Mouse (Mus musculus) hindbrain, embryonic 15.5 days (tissue): ENCODE results near the gene Dnm2. TPM values are rescaled to one million over a fixed set of nuclear protein-coding genes. Genes with fewer than 3 reads are reported as not detected.
A peak's percentile ranks its signal among the peaks of the same experiment; 100 is the strongest.

Experiments used
- ATAC-seq: fragments of 200-750 bp; cut with Nextera tagmentation; 2 replicates; pipeline ENCODE4 v1.8.0; 2017; ENCODE audit warnings: low read depth, moderate number of reproducible peaks, moderate TSS enrichment; ENCODE audit not compliant: low FRiP score
- H3K27ac ChIP-seq: fragments of 300-500 bp; sonication (generic); replicated peaks from 2 replicates; pipeline ENCODE4 v1.5.1; 2015; ENCODE audit warnings: mild to moderate bottlenecking, inconsistent platforms
- H3K27me3 ChIP-seq: fragments of 300-500 bp; sonication (generic); 2 replicates; pipeline ENCODE4 v1.6.1; 2015; ENCODE audit warnings: control low read depth, inconsistent platforms
- H3K36me3 ChIP-seq: fragments of 300-500 bp; sonication (generic); 2 replicates; pipeline ENCODE4 v1.6.1; 2015; ENCODE audit warnings: control low read depth, inconsistent platforms
- H3K4me1 ChIP-seq: fragments of 300-500 bp; sonication (generic); replicated peaks from 2 replicates; pipeline ENCODE4 v1.6.1; 2015; ENCODE audit warnings: control low read depth, inconsistent platforms
- H3K4me2 ChIP-seq: fragments of 300-500 bp; sonication (generic); 2 replicates; pipeline ENCODE4 v1.6.1; 2015; ENCODE audit warnings: moderate library complexity, mild to moderate bottlenecking, inconsistent platforms
- H3K4me3 ChIP-seq: fragments of 300-500 bp; sonication (generic); 2 replicates; pipeline ENCODE4 v1.5.1; 2015; ENCODE audit warnings: mild to moderate bottlenecking, inconsistent platforms
- H3K9ac ChIP-seq: fragments of 300-500 bp; sonication (generic); 2 replicates; pipeline ENCODE4 v1.6.1; 2015; ENCODE audit warnings: inconsistent platforms
- H3K9me3 ChIP-seq: fragments of 300-500 bp; sonication (generic); 2 replicates; pipeline ENCODE4 v1.6.1; 2016; ENCODE audit warnings: control low read depth, inconsistent platforms
- WGBS: fragments of 180-500 bp; shearing (Covaris S2); methylation state at CpG from one replicate; pipeline ENCODE4 v1.1.7; 2015; 5-methylcytosine and 5-hydroxymethylcytosine counted together
- polyA plus RNA-seq: library from polyadenylated mRNA; unstranded; fragments of >200 nt; fragmentation: Nextera tagmentation; extraction: Ambion mirVana; gene quantifications from 2 replicates; pipeline ENCODE4 v1.2.1, GENCODE M21; 2015

The Dnm2 gene
- 65.0 and 73.1 TPM in 2 replicates for polyA plus RNA-seq

- H3K4me2 ChIP-seq: peak within 1 kb of the TSS; percentile 96
- H3K4me1 ChIP-seq: peaks cover 38% of the 10 kb centered on the region
- no peaks in the 10 kb centered on the region for H3K27me3 ChIP-seq
- H3K36me3 ChIP-seq: peaks cover 13% of the 10 kb centered on the region
- peak within 1 kb of the TSS; percentile 85 for H3K27ac ChIP-seq
- no peaks in the 10 kb centered on the region for H3K9me3 ChIP-seq
- peak within 1 kb of the TSS; percentile 85 for H3K4me3 ChIP-seq
- WGBS: under 1% methylated on average over 81 of the region's 82 CpGs
- peak within 1 kb of the TSS; percentile 76 for H3K9ac ChIP-seq
- peak; percentile 99 for ATAC-seq
Observed at GRCm38 (mm10) chr9:21424631-21425555, at the start of gene Dnm2. TSS of gene Dnm2 (plus strand) at chr9:21424908.

GRCm38 (mm10) chr9:21379195-21379594, 45.5 kb upstream of the Dnm2 start:
- Histone ChIP-seq H3K4me1 (peaks cover 49% of the 10 kb centered on the region), H3K9ac (no peak overlapping the region), H3K9me3 (no peaks in the 10 kb centered on the region), H3K4me2 (no peak overlapping the region), H3K36me3 (0 out of 2 replicates have a peak, but pooled peaks cover 3% of the 10 kb centered on the region), H3K4me3 (no peak overlapping the region), H3K27me3 (no peaks in the 10 kb centered on the region), H3K27ac (no peak overlapping the region)
- WGBS: 88% methylated on average over 3 of the region's 3 CpGs
- no peak for ATAC-seq

- no peak overlapping the region for H3K4me2 ChIP-seq
- H3K36me3 ChIP-seq: no peaks in the 10 kb centered on the region
- H3K4me1 ChIP-seq: peaks cover 53% of the 10 kb centered on the region
- H3K27me3 ChIP-seq: no peaks in the 10 kb centered on the region
- H3K4me3 ChIP-seq: no peak overlapping the region
- no peak for ATAC-seq
- H3K27ac ChIP-seq: no peak overlapping the region
- H3K9ac ChIP-seq: no peak overlapping the region
- no peaks in the 10 kb centered on the region for H3K9me3 ChIP-seq
Observed at GRCm38 (mm10) chr9:21380868-21381267, 43.8 kb upstream of the Dnm2 start.

- no peak for ATAC-seq
- H3K27ac ChIP-seq: no peak overlapping the region
- no peak overlapping the region for H3K4me2 ChIP-seq
- H3K4me1 ChIP-seq: peaks cover 41% of the 10 kb centered on the region
- no peaks in the 10 kb centered on the region for H3K27me3 ChIP-seq
- peaks cover 10% of the 10 kb centered on the region for H3K36me3 ChIP-seq
- no peak overlapping the region for H3K9ac ChIP-seq
- H3K4me3 ChIP-seq: no peak overlapping the region
- H3K9me3 ChIP-seq: no peaks in the 10 kb centered on the region
Observed at GRCm38 (mm10) chr9:21383966-21384365, 40.7 kb upstream of the Dnm2 start.

- Histone ChIP-seq H3K27me3 (no peaks in the 10 kb centered on the region), H3K9ac (no peak overlapping the region), H3K36me3 (peaks cover 85% of the 10 kb centered on the region), H3K4me3 (no peak overlapping the region), H3K4me1 (no peaks in the 10 kb centered on the region), H3K4me2 (no peak overlapping the region), H3K27ac (no peak overlapping the region), H3K9me3 (no peaks in the 10 kb centered on the region)
- no peak for ATAC-seq
- WGBS: 87% methylated on average over 10 of the region's 10 CpGs
Observed at GRCm38 (mm10) chr9:21392646-21393175, 32.0 kb upstream of the Dnm2 start.

- Histone ChIP-seq H3K36me3 (peaks cover 91% of the 10 kb centered on the region), H3K9me3 (no peaks in the 10 kb centered on the region), H3K4me3 (no peak overlapping the region), H3K9ac (no peak overlapping the region), H3K27ac (no peak overlapping the region), H3K4me2 (no peak overlapping the region), H3K4me1 (no peaks in the 10 kb centered on the region), H3K27me3 (no peaks in the 10 kb centered on the region)
- 94% methylated on average over 3 of the region's 3 CpGs for WGBS
- ATAC-seq: 0 out of 2 replicates have a peak, but pooled peaks have one; percentile 20
Observed at GRCm38 (mm10) chr9:21395692-21396091, 29.0 kb upstream of the Dnm2 start.

GRCm38 (mm10) chr9:21397170-21397569, 27.5 kb upstream of the Dnm2 start:
- Histone ChIP-seq H3K27ac (no peak overlapping the region), H3K4me2 (no peak overlapping the region), H3K4me1 (no peaks in the 10 kb centered on the region), H3K9me3 (no peaks in the 10 kb centered on the region), H3K4me3 (no peak overlapping the region), H3K36me3 (peaks cover 93% of the 10 kb centered on the region), H3K27me3 (no peaks in the 10 kb centered on the region), H3K9ac (no peak overlapping the region)
- WGBS: 95% methylated on average over 3 of the region's 3 CpGs
- no peak for ATAC-seq

- H3K9me3 ChIP-seq: no peaks in the 10 kb centered on the region
- no peaks in the 10 kb centered on the region for H3K4me1 ChIP-seq
- H3K27ac ChIP-seq: no peak overlapping the region
- no peak overlapping the region for H3K4me3 ChIP-seq
- H3K27me3 ChIP-seq: no peaks in the 10 kb centered on the region
- H3K36me3 ChIP-seq: peaks cover 94% of the 10 kb centered on the region
- no peak overlapping the region for H3K4me2 ChIP-seq
- 95% methylated on average over 9 of the region's 9 CpGs for WGBS
- ATAC-seq: no peak
- no peak overlapping the region for H3K9ac ChIP-seq
Observed at GRCm38 (mm10) chr9:21401042-21401441, 23.7 kb upstream of the Dnm2 start.

GRCm38 (mm10) chr9:21402764-21403253, 21.9 kb upstream of the Dnm2 start:
- H3K4me2 ChIP-seq: no peak overlapping the region
- no peak overlapping the region for H3K27ac ChIP-seq
- no peaks in the 10 kb centered on the region for H3K27me3 ChIP-seq
- peaks cover 88% of the 10 kb centered on the region for H3K36me3 ChIP-seq
- no peak overlapping the region for H3K4me3 ChIP-seq
- 82% methylated on average over 11 of the region's 11 CpGs for WGBS
- no peak for ATAC-seq
- H3K9ac ChIP-seq: no peak overlapping the region
- H3K4me1 ChIP-seq: no peaks in the 10 kb centered on the region
- H3K9me3 ChIP-seq: no peaks in the 10 kb centered on the region

- WGBS: 96% methylated on average over 5 of the region's 5 CpGs
- no peak for ATAC-seq
- 0 out of 2 replicates have a peak, but pooled peaks cover 4% of the 10 kb centered on the region for H3K4me1 ChIP-seq
Observed at GRCm38 (mm10) chr9:21403745-21404144, 21.0 kb upstream of the Dnm2 start.

GRCm38 (mm10) chr9:21405525-21405924, 19.2 kb upstream of the Dnm2 start:
- Histone ChIP-seq H3K4me3 (no peak overlapping the region), H3K4me1 (0 out of 2 replicates have a peak, but pooled peaks cover 8% of the 10 kb centered on the region), H3K27me3 (no peaks in the 10 kb centered on the region), H3K27ac (no peak overlapping the region), H3K4me2 (no peak overlapping the region), H3K36me3 (peaks cover 62% of the 10 kb centered on the region), H3K9me3 (no peaks in the 10 kb centered on the region), H3K9ac (no peak overlapping the region)
- ATAC-seq: no peak
- 78% methylated on average over 4 of the region's 4 CpGs for WGBS

More at GRCm38 (mm10) chr9:21403745-21404144, 21.0 kb upstream of the Dnm2 start:
- H3K9ac ChIP-seq: no peak overlapping the region
- no peaks in the 10 kb centered on the region for H3K9me3 ChIP-seq
- no peaks in the 10 kb centered on the region for H3K27me3 ChIP-seq
- no peak overlapping the region for H3K4me2 ChIP-seq
- no peak overlapping the region for H3K27ac ChIP-seq
- no peak overlapping the region for H3K4me3 ChIP-seq
- H3K36me3 ChIP-seq: peaks cover 80% of the 10 kb centered on the region

- WGBS: 13% methylated on average over 4 of the region's 4 CpGs
- 0 out of 2 replicates have a peak overlapping the region, but pooled peaks have one; percentile 46 for H3K27ac ChIP-seq
- H3K36me3 ChIP-seq: peaks cover 41% of the 10 kb centered on the region
Observed at GRCm38 (mm10) chr9:21407951-21408350, 16.8 kb upstream of the Dnm2 start.

More at GRCm38 (mm10) chr9:21407951-21408350, 16.8 kb upstream of the Dnm2 start:
- no peak for ATAC-seq
- Histone ChIP-seq H3K4me1 (peaks cover 27% of the 10 kb centered on the region), H3K9me3 (no peaks in the 10 kb centered on the region), H3K27me3 (no peaks in the 10 kb centered on the region), H3K4me2 (no peak overlapping the region), H3K4me3 (no peak overlapping the region), H3K9ac (no peak overlapping the region)
